In genomic region chr7:100907231-100907630, GRCm38 (mm10) we compare ENCODE assay signal across 9 mouse cellular contexts. TPM values are rescaled to one million over a fixed set of nuclear protein-coding genes. Genes with fewer than 3 reads are reported as not detected.
A peak's percentile ranks its signal among the peaks of the same experiment; 100 is the strongest.
DNase-seq lines count a peak whose midpoint lies in the region; ATAC-seq lines count a peak whose summit lies in the region.
"Had no signal": no experiment of that assay in that cellular context is flagged by ENCODE, and none has a peak within 500 bp of the region (broad histone marks: within the 10 kb centered on the region; RNA-seq: fewer than 3 reads in every experiment).

No protein-coding gene starts in this region.

- 0% methylated on average over 1 of the region's 1 CpGs for WGBS in hindbrain, embryonic 10.5 days
- WGBS in hindbrain, embryonic 13.5 days = 0% methylated on average over 1 of the region's 1 CpGs

- H3K4me2 ChIP-seq in hindbrain, embryonic 13.5 days = no peak overlapping the region

- no peak overlapping the region for H3K4me3 ChIP-seq in hindbrain, embryonic 10.5 days
- H3K4me3 ChIP-seq in hindbrain, embryonic 13.5 days = no peak overlapping the region

- no peak for ATAC-seq in hindbrain, embryonic 13.5 days (ENCODE audit: low FRiP score)
- ATAC-seq: Patski had no signal

- peaks cover 40% of the 10 kb centered on the region for H3K36me3 ChIP-seq in hindbrain, embryonic 10.5 days
- H3K36me3 ChIP-seq in hindbrain, embryonic 13.5 days = no peaks in the 10 kb centered on the region

- peak overlapping the region; percentile 50; the same call in 1 of the 2 replicates for H3K27ac ChIP-seq in hindbrain, embryonic 10.5 days
- no peak overlapping the region for H3K27ac ChIP-seq in hindbrain, embryonic 13.5 days

- no peaks in the 10 kb centered on the region for H3K9me3 ChIP-seq in hindbrain, embryonic 10.5 days
- H3K9me3 ChIP-seq in hindbrain, embryonic 13.5 days = no peaks in the 10 kb centered on the region

- peak; percentile 78 for DNase-seq in hindbrain, embryonic 10.5 days (ENCODE audit: low spot score)
- peak; percentile 73 for DNase-seq in cerebellum, adult 8-10 months
- peak; percentile 86 for DNase-seq in forelimb bud, embryonic 11.5 days (ENCODE audit: low read depth, low spot score)
- DNase-seq in heart, postnatal 4 days = peak; percentile 92
- DNase-seq in layer of hippocampus, postnatal 10 days (ENCODE audit: low spot score in 2 of 2) = peak; percentile 91
- peak; percentile 85 to 88 for DNase-seq in lung, postnatal 4 days
- DNase-seq in spleen, adult 18-20 months = peak; percentile 55 to 79

- H3K27me3 ChIP-seq in hindbrain, embryonic 10.5 days (ENCODE audit: insufficient read depth, poor library complexity, severe bottlenecking) = no peaks in the 10 kb centered on the region
- H3K27me3 ChIP-seq in hindbrain, embryonic 13.5 days = no peaks in the 10 kb centered on the region
- H3K27me3 ChIP-seq: Patski had no signal

- H3K4me1 ChIP-seq in hindbrain, embryonic 10.5 days (replicated peaks) = peaks cover 48% of the 10 kb centered on the region
- peaks cover 28% of the 10 kb centered on the region for H3K4me1 ChIP-seq in hindbrain, embryonic 13.5 days (replicated peaks)

- no peak overlapping the region for H3K9ac ChIP-seq in hindbrain, embryonic 13.5 days

RNA-seq across cellular contexts. Expression of gene Arhgef17, which starts 24.7 kb away (rescaled TPM):
- polyA plus RNA-seq in hindbrain, embryonic 10.5 days (2016; fragmentation: Nextera tagmentation; extraction: Ambion mirVana) = 6.7 and 8.2 TPM in 2 replicates
- 7.2 and 7.7 TPM in 2 replicates for polyA plus RNA-seq in hindbrain, embryonic 13.5 days (2015; fragmentation: Nextera tagmentation; extraction: Ambion mirVana)
- total RNA-seq in heart, postnatal 4 days (2021) = 10 to 100 TPM; 37.0 to 38.4 TPM
- 10 to 100 TPM; 76.5 to 81.6 TPM for total RNA-seq in layer of hippocampus, postnatal 10 days (2021)

RNA-seq across cellular contexts. Expression of gene Relt, which starts 44.0 kb away (rescaled TPM):
- polyA plus RNA-seq in hindbrain, embryonic 10.5 days (2016; fragmentation: Nextera tagmentation; extraction: Ambion mirVana) = 3.6 and 4.8 TPM in 2 replicates
- 4.3 and 4.8 TPM in 2 replicates for polyA plus RNA-seq in hindbrain, embryonic 13.5 days (2015; fragmentation: Nextera tagmentation; extraction: Ambion mirVana)
- total RNA-seq in heart, postnatal 4 days (2021) = 1 to 10 TPM; 5.6 to 6.4 TPM
- 1 to 10 TPM; 8.1 to 9.7 TPM for total RNA-seq in layer of hippocampus, postnatal 10 days (2021)
